Mouse (Mus musculus) lung, adult 2 months (tissue): Measurements from ENCODE around the gene Sertad3. TPM values are rescaled to one million over a fixed set of nuclear protein-coding genes. Genes with fewer than 3 reads are reported as not detected.

Source experiments
- DNase-seq: peaks from one replicate; pipeline ENCODE4 v3.0.0; 2022
- H3K4me1 ChIP-seq: fragments of 200-500 bp; 2 replicates; pipeline ENCODE4 v1.6.1; 2011; ENCODE audit warnings: low read length; ENCODE audit not compliant: control insufficient read depth, insufficient read depth
- H3K4me3 ChIP-seq: fragments of 200-500 bp; replicated peaks from 2 replicates; pipeline ENCODE3; 2011; ENCODE audit warnings: low read depth, mild to moderate bottlenecking, control low read depth, low read length; ENCODE audit errors: extremely low read depth
- CTCF ChIP-seq: fragments of 200-500 bp; IDR thresholded peaks from 2 replicates; pipeline ENCODE4 v1.5.1; 2011; ENCODE audit warnings: mild to moderate bottlenecking, low read length, control low read depth; ENCODE audit not compliant: insufficient read depth
- POLR2A ChIP-seq: fragments of 200-500 bp; IDR thresholded peaks from 2 replicates; pipeline ENCODE4 v1.6.1; 2011; ENCODE audit warnings: low read depth, mild to moderate bottlenecking, control low read depth, low read length, borderline replicate concordance; ENCODE audit errors: extremely low read depth
- WGBS: fragments of 180-500 bp; shearing (Covaris S2); methylation state at CpG from one replicate; pipeline ENCODE4 v1.1.7; 2018; 5-methylcytosine and 5-hydroxymethylcytosine counted together
- polyA plus RNA-seq: library from polyadenylated mRNA; depleted of rRNA; stranded (reverse); fragments of >200 nt; gene quantifications from 2 replicates; pipeline ENCODE4 v1.2.3, GENCODE M21; 2012; rRNA removed

Gene Sertad3
- polyA plus RNA-seq, 1 experiment = 10.2 TPM

GRCm38 (mm10) chr7:27523805-27524204 lies 50.2 kb downstream of the Sertad3 start:
- no peak overlapping the region for H3K4me3 ChIP-seq
- 93% methylated on average over 13 of the region's 13 CpGs for WGBS
- H3K4me1 ChIP-seq = 0 out of 2 replicates have a peak, but pooled peaks cover 3% of the 10 kb centered on the region
- TF ChIP-seq POLR2A (no peak), CTCF (no peak)
- no peak for DNase-seq

GRCm38 (mm10) chr7:27526039-27526827 lies 52.7 kb downstream of the Sertad3 start:
- 15% methylated on average over 10 of the region's 10 CpGs for WGBS

More at GRCm38 (mm10) chr7:27526039-27526827, 52.7 kb downstream of the Sertad3 start:
- TF ChIP-seq CTCF = peak; percentile 94
- no peak for TF ChIP-seq POLR2A
- Histone ChIP-seq H3K4me1 (no peaks in the 10 kb centered on the region), H3K4me3 (no peak overlapping the region)
- peak; percentile 77 for DNase-seq

Other genes starting within 250 kb of the Sertad3 start
- gene Itpkc, start 245.1 kb upstream of the Sertad3 start, polyA plus RNA-seq = 8.6 and 11.2 TPM in 2 replicates
- gene Coq8b, start 240.7 kb upstream of the Sertad3 start, polyA plus RNA-seq = 68.6 and 76.8 TPM in 2 replicates
- gene Numbl, start 215.3 kb upstream of the Sertad3 start, polyA plus RNA-seq = 33.0 and 36.4 TPM in 2 replicates
- 496 and 612 TPM in 2 replicates for gene Ltbp4, start 136.1 kb upstream of the Sertad3 start, polyA plus RNA-seq
- gene Shkbp1, start 117.7 kb upstream of the Sertad3 start, polyA plus RNA-seq = 76.4 and 85.1 TPM in 2 replicates
- gene Gm20479, start 116.3 kb upstream of the Sertad3 start, polyA plus RNA-seq = not detected in 2 replicates
- gene Sptbn4, start 26.1 kb upstream of the Sertad3 start, polyA plus RNA-seq = 0.05 and 0.13 TPM in 2 replicates
- 71.6 and 78.8 TPM in 2 replicates for gene Blvrb, start 25.8 kb upstream of the Sertad3 start, polyA plus RNA-seq
- 50.7 and 56.1 TPM in 2 replicates for gene Sertad1, start 13.1 kb downstream of the Sertad3 start, polyA plus RNA-seq
- gene Prx, start 25.6 kb downstream of the Sertad3 start, polyA plus RNA-seq = 62.0 and 67.4 TPM in 2 replicates
- gene Hipk4, start 49.5 kb downstream of the Sertad3 start, polyA plus RNA-seq = 1.3 and 1.8 TPM in 2 replicates
- 180 and 201 TPM in 2 replicates for gene Pld3, start 79.5 kb downstream of the Sertad3 start, polyA plus RNA-seq
- 22.4 and 28.5 TPM in 2 replicates for gene 2310022A10Rik, start 79.5 kb downstream of the Sertad3 start, polyA plus RNA-seq
- gene Akt2, start 117.8 kb downstream of the Sertad3 start, polyA plus RNA-seq = 81.4 and 101 TPM in 2 replicates
- gene Ttc9b, start 180.1 kb downstream of the Sertad3 start, polyA plus RNA-seq = not detected in 2 replicates
- gene Map3k10, start 200.8 kb downstream of the Sertad3 start, polyA plus RNA-seq = 27.1 and 31.9 TPM in 2 replicates
- 0.36 and 1.5 TPM in 2 replicates for gene Zfp607b, start 215.6 kb downstream of the Sertad3 start, polyA plus RNA-seq